Mouse (Mus musculus) limb, embryonic 14.5 days (tissue): Measurements from ENCODE around the gene Insm1. TPM values are rescaled to one million over a fixed set of nuclear protein-coding genes. Genes with fewer than 3 reads are reported as not detected.

Source experiments
- ATAC-seq: fragments of 200-750 bp; cut with Nextera tagmentation; 2 replicates; pipeline ENCODE4 v1.8.0; 2017; ENCODE audit warnings: low read depth, moderate number of reproducible peaks, moderate TSS enrichment; ENCODE audit not compliant: low FRiP score
- DNase-seq: peaks from one replicate; pipeline ENCODE4 v3.0.0-alpha.2; 2015; ENCODE audit warnings: low spot score
- H3K27ac ChIP-seq: fragments of 300-500 bp; sonication (generic); replicated peaks from 2 replicates; pipeline ENCODE4 v1.5.1; 2014; ENCODE audit warnings: low read depth, mild to moderate bottlenecking, low read length, moderate library complexity, mixed read lengths
- H3K27me3 ChIP-seq: fragments of 300-500 bp; sonication (generic); 2 replicates; pipeline ENCODE4 v1.6.1; 2014; ENCODE audit warnings: low read length, mixed read lengths; ENCODE audit not compliant: control insufficient read depth, insufficient read depth
- H3K36me3 ChIP-seq: fragments of 300-500 bp; sonication (generic); 2 replicates; pipeline ENCODE4 v1.6.1; 2014; ENCODE audit warnings: mild to moderate bottlenecking, low read length, moderate library complexity, mixed read lengths; ENCODE audit not compliant: control insufficient read depth, insufficient read depth
- H3K4me1 ChIP-seq: fragments of 300-500 bp; sonication (generic); 2 replicates; pipeline ENCODE4 v1.6.1; 2014; ENCODE audit warnings: antibody characterized with exemption, low read length, mixed read lengths; ENCODE audit not compliant: control insufficient read depth, insufficient read depth
- H3K4me2 ChIP-seq: fragments of 300-500 bp; sonication (generic); replicated peaks from 2 replicates; pipeline ENCODE4 v1.6.1; 2014; ENCODE audit warnings: low read depth, mild to moderate bottlenecking, low read length, moderate library complexity; ENCODE audit not compliant: severe bottlenecking
- H3K4me3 ChIP-seq: fragments of 300-500 bp; sonication (generic); replicated peaks from 2 replicates; pipeline ENCODE4 v1.5.1; 2014; ENCODE audit warnings: low read length
- H3K9ac ChIP-seq: fragments of 300-500 bp; sonication (generic); 2 replicates; pipeline ENCODE4 v1.6.1; 2014; ENCODE audit warnings: mild to moderate bottlenecking, low read depth, low read length, moderate library complexity; ENCODE audit not compliant: severe bottlenecking
- H3K9me3 ChIP-seq: fragments of 300-500 bp; sonication (generic); 2 replicates; pipeline ENCODE4 v1.6.1; 2016; ENCODE audit warnings: low read length; ENCODE audit not compliant: control insufficient read depth
- POLR2A ChIP-seq: fragments of 200-500 bp; IDR thresholded peaks from 2 replicates; pipeline ENCODE4 v1.8.0; 2012; ENCODE audit warnings: inconsistent platforms, mild to moderate bottlenecking, moderate library complexity, borderline replicate concordance; ENCODE audit not compliant: insufficient read depth, insufficient read length; ENCODE audit errors: extremely low read depth
- whole genome bisulfite sequencing: fragments of 180-500 bp; shearing (Covaris S2); extraction: QIAGEN DNeasy Blood & Tissue Kit; methylation state at CpG from one replicate; pipeline ENCODE4 v1.1.7; 2014; 5-methylcytosine and 5-hydroxymethylcytosine counted together
- polyA plus RNA-seq, 2 experiments: library from polyadenylated mRNA; depleted of rRNA in 1 of 2; stranded (reverse) in 1 of 2; unstranded in 1 of 2; fragments of >200 nt; fragmentation: Nextera tagmentation in 1 of 2; extraction: Ambion mirVana in 1 of 2; gene quantifications; 2 replicates each; pipeline versions ENCODE4 v1.2.1 to v1.2.3; 2012 to 2014

The Insm1 gene
- polyA plus RNA-seq, 2 experiments = 0.07 to 0.41 TPM

DNA sequence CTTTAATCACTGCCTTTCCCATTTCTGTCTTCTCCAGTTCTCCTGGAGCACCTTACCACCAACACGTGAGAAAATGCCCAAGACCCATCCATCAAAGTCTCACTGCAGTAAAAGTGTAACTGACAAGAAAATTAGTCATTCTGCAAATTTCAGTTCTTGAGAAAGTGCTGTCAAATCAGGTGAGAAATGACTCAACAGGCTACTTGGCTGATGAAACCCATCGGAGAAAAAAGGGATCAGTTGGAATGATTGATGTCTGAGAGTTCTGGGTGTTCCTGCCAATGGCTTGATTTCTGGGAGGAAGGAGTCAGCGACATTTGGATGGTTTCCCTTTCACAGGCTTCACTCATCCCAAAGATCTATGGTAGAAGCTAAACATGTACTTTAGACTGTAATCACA is 44.8 kb downstream of the Insm1 start:
- Histone ChIP-seq H3K27me3 (no peaks in the 10 kb centered on the region), H3K4me3 (no peak overlapping the region), H3K4me2 (no peak overlapping the region), H3K9me3 (no peaks in the 10 kb centered on the region), H3K4me1 (peaks cover 5% of the 10 kb centered on the region), H3K27ac (no peak overlapping the region), H3K36me3 (no peaks in the 10 kb centered on the region), H3K9ac (no peak overlapping the region)
- DNase-seq (no peak), ATAC-seq (no peak)
- WGBS = 63% methylated on average over 3 of the region's 3 CpGs
- TF ChIP-seq POLR2A = no peak
